Mouse (Mus musculus) embryonic facial prominence, embryonic 12.5 days (tissue): ENCODE data around the gene Sgcd. TPM values are rescaled to one million over a fixed set of nuclear protein-coding genes. Genes with fewer than 3 reads are reported as not detected.
"Not testable (repeated sequence)": the region's sequence is repeated elsewhere in the genome, so short reads cannot be mapped to it uniquely, and the experiment has no call there.

ENCODE experiments used
- ATAC-seq: fragments of 200-750 bp; cut with Nextera tagmentation; 2 replicates; pipeline ENCODE4 v1.8.0; 2017; ENCODE audit not compliant: insufficient number of reproducible peaks, insufficient read depth, low FRiP score, low TSS enrichment
- H3K27ac ChIP-seq: fragments of 300-500 bp; sonication (generic); 2 replicates; pipeline ENCODE4 v1.5.1; 2016; ENCODE audit warnings: mild to moderate bottlenecking
- H3K27me3 ChIP-seq: fragments of 300-500 bp; sonication (generic); 2 replicates; pipeline ENCODE4 v1.6.1; 2016; ENCODE audit warnings: mild to moderate bottlenecking, moderate library complexity
- H3K36me3 ChIP-seq: fragments of 300-500 bp; sonication (generic); 2 replicates; pipeline ENCODE4 v1.6.1; 2016; ENCODE audit warnings: mild to moderate bottlenecking
- H3K4me1 ChIP-seq: fragments of 300-500 bp; sonication (generic); 2 replicates; pipeline ENCODE4 v1.6.1; 2016
- H3K4me2 ChIP-seq: fragments of 300-500 bp; sonication (generic); replicated peaks from 2 replicates; pipeline ENCODE4 v1.6.1; 2016; ENCODE audit warnings: mild to moderate bottlenecking, moderate library complexity
- H3K4me3 ChIP-seq: fragments of 300-500 bp; sonication (generic); 2 replicates; pipeline ENCODE4 v1.5.1; 2016; ENCODE audit warnings: mild to moderate bottlenecking
- H3K9ac ChIP-seq: fragments of 300-500 bp; sonication (generic); 2 replicates; pipeline ENCODE4 v1.6.1; 2016; ENCODE audit warnings: mild to moderate bottlenecking, moderate library complexity
- H3K9me3 ChIP-seq: fragments of 300-500 bp; sonication (generic); 2 replicates; pipeline ENCODE4 v1.6.1; 2016; ENCODE audit warnings: mild to moderate bottlenecking, moderate library complexity
- WGBS: fragments of 180-500 bp; shearing (Covaris S2); methylation state at CpG from one replicate; pipeline ENCODE4 v1.1.7; 2016; 5-methylcytosine and 5-hydroxymethylcytosine counted together
- polyA plus RNA-seq: library from polyadenylated mRNA; unstranded; fragments of >200 nt; fragmentation: Nextera tagmentation; extraction: Ambion mirVana; gene quantifications from 2 replicates; pipeline ENCODE4 v1.2.1, GENCODE M21; 2016

Gene Sgcd
- polyA plus RNA-seq, 1 experiment from 2014 or later, result 11.7 TPM

- no peaks in the 10 kb centered on the region for H3K4me1 ChIP-seq
- H3K36me3 ChIP-seq, result no peaks in the 10 kb centered on the region
- no peak overlapping the region for H3K27ac ChIP-seq
- no peaks in the 10 kb centered on the region for H3K27me3 ChIP-seq
- ATAC-seq, result no peak
- whole genome bisulfite sequencing, result 91% methylated on average over 2 of the region's 2 CpGs
- H3K4me3 ChIP-seq, result no peak overlapping the region
- no peak overlapping the region for H3K4me2 ChIP-seq
- no peak overlapping the region for H3K9ac ChIP-seq
- H3K9me3 ChIP-seq, result no peaks in the 10 kb centered on the region
Measured at GRCm38 (mm10) chr11:47765859-47766258, 222.9 kb downstream of the Sgcd start.

- not testable (repeated sequence) for H3K27ac ChIP-seq, H3K36me3 ChIP-seq, H3K4me1 ChIP-seq, ATAC-seq, H3K9ac ChIP-seq, H3K4me3 ChIP-seq, H3K27me3 ChIP-seq, H3K4me2 ChIP-seq, H3K9me3 ChIP-seq
- 81% methylated on average over 3 of the region's 3 CpGs for WGBS
Measured at GRCm38 (mm10) chr11:47763569-47763968, 225.2 kb downstream of the Sgcd start.

- ATAC-seq, result no peak
- WGBS, result 85% methylated on average over 4 of the region's 4 CpGs
- no peak overlapping the region for H3K4me2 ChIP-seq
Measured at GRCm38 (mm10) chr11:47759015-47759414, 229.8 kb downstream of the Sgcd start.

GRCm38 (mm10) chr11:47742806-47743205 is 246.0 kb downstream of the Sgcd start:
- H3K4me3 ChIP-seq, result no peak overlapping the region
- H3K4me2 ChIP-seq, result no peak overlapping the region
- H3K9ac ChIP-seq, result no peak overlapping the region
- 65% methylated on average over 2 of the region's 2 CpGs for WGBS
- ATAC-seq, result no peak
- no peaks in the 10 kb centered on the region for H3K27me3 ChIP-seq
- H3K27ac ChIP-seq, result no peak overlapping the region
- no peaks in the 10 kb centered on the region for H3K9me3 ChIP-seq
- no peaks in the 10 kb centered on the region for H3K36me3 ChIP-seq
- no peaks in the 10 kb centered on the region for H3K4me1 ChIP-seq

More at GRCm38 (mm10) chr11:47759015-47759414, 229.8 kb downstream of the Sgcd start:
- H3K27ac ChIP-seq, result no peak overlapping the region
- H3K36me3 ChIP-seq, result no peaks in the 10 kb centered on the region
- H3K9ac ChIP-seq, result no peak overlapping the region
- H3K9me3 ChIP-seq, result no peaks in the 10 kb centered on the region
- no peaks in the 10 kb centered on the region for H3K27me3 ChIP-seq
- no peaks in the 10 kb centered on the region for H3K4me1 ChIP-seq
- no peak overlapping the region for H3K4me3 ChIP-seq

GRCm38 (mm10) chr11:47704930-47705787 is 283.6 kb downstream of the Sgcd start:
- Histone ChIP-seq H3K4me2 (no peak overlapping the region), H3K36me3 (no peaks in the 10 kb centered on the region), H3K4me1 (no peaks in the 10 kb centered on the region), H3K4me3 (no peak overlapping the region), H3K27ac (no peak overlapping the region), H3K9ac (no peak overlapping the region), H3K27me3 (no peaks in the 10 kb centered on the region), H3K9me3 (no peaks in the 10 kb centered on the region)
- 72% methylated on average over 8 of the region's 8 CpGs for WGBS
- no peak for ATAC-seq

- H3K9me3 ChIP-seq, result no peaks in the 10 kb centered on the region
- ATAC-seq, result no peak
- H3K27me3 ChIP-seq, result no peaks in the 10 kb centered on the region
- H3K4me3 ChIP-seq, result no peak overlapping the region
- no peak overlapping the region for H3K4me2 ChIP-seq
- H3K36me3 ChIP-seq, result no peaks in the 10 kb centered on the region
- WGBS, result 55% methylated on average over 1 of the region's 1 CpGs
- no peak overlapping the region for H3K27ac ChIP-seq
- H3K4me1 ChIP-seq, result no peaks in the 10 kb centered on the region
- no peak overlapping the region for H3K9ac ChIP-seq
Measured at GRCm38 (mm10) chr11:47695611-47696010, 293.2 kb downstream of the Sgcd start.

GRCm38 (mm10) chr11:47658135-47658534 is 330.6 kb downstream of the Sgcd start:
- no peaks in the 10 kb centered on the region for H3K36me3 ChIP-seq
- no peak overlapping the region for H3K27ac ChIP-seq
- H3K4me3 ChIP-seq, result no peak overlapping the region
- H3K9ac ChIP-seq, result no peak overlapping the region
- H3K9me3 ChIP-seq, result no peaks in the 10 kb centered on the region
- H3K4me2 ChIP-seq, result no peak overlapping the region
- H3K4me1 ChIP-seq, result 0 out of 2 replicates have a peak, but pooled peaks cover 3% of the 10 kb centered on the region
- H3K27me3 ChIP-seq, result no peaks in the 10 kb centered on the region
- WGBS, result 3% methylated on average over 1 of the region's 1 CpGs
- no peak for ATAC-seq

- Histone ChIP-seq H3K36me3 (no peaks in the 10 kb centered on the region), H3K27ac (no peak overlapping the region), H3K4me1 (no peaks in the 10 kb centered on the region), H3K4me3 (no peak overlapping the region), H3K9me3 (no peaks in the 10 kb centered on the region), H3K9ac (no peak overlapping the region), H3K27me3 (no peaks in the 10 kb centered on the region), H3K4me2 (no peak overlapping the region)
- ATAC-seq, result no peak
Measured at GRCm38 (mm10) chr11:47645911-47646310, 342.9 kb downstream of the Sgcd start.

- Histone ChIP-seq H3K4me2 (no peak overlapping the region), H3K36me3 (no peaks in the 10 kb centered on the region)
- ATAC-seq, result no peak
Measured at GRCm38 (mm10) chr11:47641567-47642259, 347.1 kb downstream of the Sgcd start.

GRCm38 (mm10) chr11:47640556-47640955 is 348.2 kb downstream of the Sgcd start:
- WGBS, result 39% methylated on average over 1 of the region's 1 CpGs
- H3K27ac ChIP-seq, result no peak overlapping the region
- no peak for ATAC-seq

More at GRCm38 (mm10) chr11:47641567-47642259, 347.1 kb downstream of the Sgcd start:
- Histone ChIP-seq H3K4me3 (no peak overlapping the region), H3K9me3 (no peaks in the 10 kb centered on the region), H3K27ac (no peak overlapping the region), H3K27me3 (no peaks in the 10 kb centered on the region), H3K9ac (no peak overlapping the region), H3K4me1 (no peaks in the 10 kb centered on the region)
- WGBS, result 66% methylated on average over 2 of the region's 2 CpGs

GRCm38 (mm10) chr11:47630186-47630585 is 358.6 kb downstream of the Sgcd start:
- no peaks in the 10 kb centered on the region for H3K36me3 ChIP-seq
- no peak overlapping the region for H3K4me3 ChIP-seq
- H3K4me1 ChIP-seq, result no peaks in the 10 kb centered on the region
- no peaks in the 10 kb centered on the region for H3K27me3 ChIP-seq
- no peaks in the 10 kb centered on the region for H3K9me3 ChIP-seq
- H3K9ac ChIP-seq, result no peak overlapping the region
- H3K27ac ChIP-seq, result no peak overlapping the region
- 76% methylated on average over 2 of the region's 2 CpGs for WGBS
- H3K4me2 ChIP-seq, result no peak overlapping the region
- ATAC-seq, result no peak

More at GRCm38 (mm10) chr11:47640556-47640955, 348.2 kb downstream of the Sgcd start:
- Histone ChIP-seq H3K9ac (no peak overlapping the region), H3K9me3 (no peaks in the 10 kb centered on the region), H3K4me3 (no peak overlapping the region), H3K4me1 (no peaks in the 10 kb centered on the region), H3K4me2 (no peak overlapping the region), H3K27me3 (no peaks in the 10 kb centered on the region), H3K36me3 (no peaks in the 10 kb centered on the region)

- no peak for ATAC-seq
- no peak overlapping the region for H3K4me2 ChIP-seq
- H3K9me3 ChIP-seq, result no peaks in the 10 kb centered on the region
- 78% methylated on average over 4 of the region's 4 CpGs for WGBS
- H3K9ac ChIP-seq, result no peak overlapping the region
- no peak overlapping the region for H3K27ac ChIP-seq
- no peak overlapping the region for H3K4me3 ChIP-seq
- H3K4me1 ChIP-seq, result no peaks in the 10 kb centered on the region
- no peaks in the 10 kb centered on the region for H3K27me3 ChIP-seq
- no peaks in the 10 kb centered on the region for H3K36me3 ChIP-seq
Measured at GRCm38 (mm10) chr11:47609892-47610291, 378.9 kb downstream of the Sgcd start.
